In the genomic region with DNA sequence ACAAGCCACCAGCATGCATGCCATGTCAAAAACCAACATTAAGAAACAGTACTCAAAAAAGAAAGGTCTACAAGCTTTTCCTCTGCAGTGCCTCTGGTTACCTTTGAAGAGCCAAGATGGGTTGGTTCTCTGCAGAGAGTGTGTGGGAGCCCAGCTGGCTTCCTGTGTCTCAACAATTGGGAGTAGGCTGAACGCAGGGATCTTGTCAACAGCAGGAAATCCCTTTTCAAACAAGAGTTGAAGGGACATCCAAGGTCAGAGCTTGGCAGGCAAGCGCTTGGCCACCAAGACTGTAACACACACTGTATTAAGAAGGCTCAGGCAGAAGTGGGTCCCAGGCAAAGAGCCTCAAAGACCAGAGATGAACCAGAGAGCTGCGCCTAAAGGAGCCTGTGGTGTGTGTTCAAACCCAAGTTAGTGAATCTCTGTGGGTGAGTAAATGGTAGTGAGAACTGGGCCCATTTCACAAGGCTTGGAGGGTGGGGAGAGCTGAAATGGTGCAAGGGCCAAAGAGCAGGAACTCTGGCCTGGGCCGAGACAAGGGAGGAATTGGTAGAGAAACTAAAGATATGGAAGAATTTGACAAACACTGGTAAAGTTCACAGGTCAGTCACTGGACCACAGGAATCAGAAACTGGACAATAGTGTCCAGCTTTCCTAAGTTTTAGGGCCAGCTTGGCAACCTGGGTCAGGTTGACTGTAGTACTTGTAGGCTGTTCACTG, we compare ENCODE assay signal across 10 mouse cellular contexts.
DNase-seq lines count a peak whose midpoint lies in the region; ATAC-seq lines count a peak whose summit lies in the region.
"Had no signal": no experiment of that assay in that cellular context is flagged by ENCODE, and none has a peak within 500 bp of the region (broad histone marks: within the 10 kb centered on the region; RNA-seq: fewer than 3 reads in every experiment).

No protein-coding gene starts in this region.

- 39% methylated on average over 4 of the region's 4 CpGs for WGBS in lung, embryonic 15.5 days
- 80% methylated on average over 4 of the region's 4 CpGs for WGBS in forebrain, embryonic 13.5 days
- 78% methylated on average over 4 of the region's 4 CpGs for WGBS in midbrain, embryonic 10.5 days

- peaks cover 10% of the 10 kb centered on the region for H3K4me1 ChIP-seq in lung, embryonic 15.5 days
- H3K4me1 ChIP-seq in forebrain, embryonic 13.5 days: no peaks in the 10 kb centered on the region
- H3K4me1 ChIP-seq in midbrain, embryonic 10.5 days: peaks cover 12% of the 10 kb centered on the region; the same call in 1 of the 2 replicates

- ATAC-seq in lung, embryonic 15.5 days (ENCODE audit: borderline replicate concordance, extremely low read depth, low FRiP score, low TSS enrichment): peak; percentile 77; the same call in 1 of the 2 replicates
- no peak for ATAC-seq in forebrain, embryonic 13.5 days

- DNase-seq in urinary bladder, postnatal 14 days (ENCODE audit: low spot score): peak; percentile 27
- DNase-seq in urinary bladder, postnatal 25 days (ENCODE audit: low spot score): no peak
- peak; percentile 34 to 43 for DNase-seq in heart, postnatal 36 days
- DNase-seq in Muller cell, postnatal 12 days (ENCODE audit: inconsistent ontology term): no peak
- no peak for DNase-seq in frontal cortex, postnatal 25 days (ENCODE audit: low spot score in 2 of 2)
- DNase-seq in midbrain, embryonic 10.5 days (ENCODE audit: low spot score): no peak
- DNase-seq: right cerebral cortex, adult 18-20 months had no signal

- H3K4me2 ChIP-seq in lung, embryonic 15.5 days: peak overlapping the region; percentile 30; the same call in 1 of the 2 replicates
- H3K4me2 ChIP-seq in forebrain, embryonic 13.5 days: no peak overlapping the region
- H3K4me2 ChIP-seq: limb, embryonic 12.5 days had no signal

- H3K9ac ChIP-seq in lung, embryonic 15.5 days: no peak overlapping the region
- no peak overlapping the region for H3K9ac ChIP-seq in forebrain, embryonic 13.5 days
- H3K9ac ChIP-seq: limb, embryonic 12.5 days had no signal

- no peak overlapping the region for H3K4me3 ChIP-seq in lung, embryonic 15.5 days
- no peak overlapping the region for H3K4me3 ChIP-seq in forebrain, embryonic 13.5 days
- no peak overlapping the region for H3K4me3 ChIP-seq in midbrain, embryonic 10.5 days
- H3K4me3 ChIP-seq: limb, embryonic 12.5 days had no signal

- no peaks in the 10 kb centered on the region for H3K36me3 ChIP-seq in lung, embryonic 15.5 days
- no peaks in the 10 kb centered on the region for H3K36me3 ChIP-seq in forebrain, embryonic 13.5 days (ENCODE audit: poor library complexity, severe bottlenecking)
- H3K36me3 ChIP-seq in midbrain, embryonic 10.5 days: no peaks in the 10 kb centered on the region
- H3K36me3 ChIP-seq: limb, embryonic 12.5 days had no signal

- intact Hi-C loops in heart, postnatal 36 days (cut with DNase I): loop anchor here (5.0 kb wide), 1 partner anchor 49 kb away; no protein-coding TSS in a partner anchor

- peak overlapping the region; percentile 83 for H3K27ac ChIP-seq in lung, embryonic 15.5 days
- no peak overlapping the region for H3K27ac ChIP-seq in forebrain, embryonic 13.5 days
- H3K27ac ChIP-seq in midbrain, embryonic 10.5 days (replicated peaks): no peak overlapping the region
- H3K27ac ChIP-seq: limb, embryonic 12.5 days had no signal

- H3K27me3 ChIP-seq in lung, embryonic 15.5 days: no peaks in the 10 kb centered on the region
- no peaks in the 10 kb centered on the region for H3K27me3 ChIP-seq in forebrain, embryonic 13.5 days
- H3K27me3 ChIP-seq in midbrain, embryonic 10.5 days (ENCODE audit: low read depth, poor library complexity, severe bottlenecking): no peaks in the 10 kb centered on the region
- H3K27me3 ChIP-seq: limb, embryonic 12.5 days had no signal

- H3K9me3 ChIP-seq in lung, embryonic 15.5 days: no peaks in the 10 kb centered on the region
- H3K9me3 ChIP-seq in forebrain, embryonic 13.5 days (replicated peaks): no peaks in the 10 kb centered on the region
- no peaks in the 10 kb centered on the region for H3K9me3 ChIP-seq in midbrain, embryonic 10.5 days (replicated peaks)
- H3K9me3 ChIP-seq: limb, embryonic 12.5 days had no signal

Comparison
In these comparisons a context has a peak if more than half of its experiments do, and no peak if none do; other contexts are left out.
1. DNase-seq: peak in urinary bladder, postnatal 14 days (single experiment) and heart, postnatal 36 days (2 of 2); none in urinary bladder, postnatal 25 days (single experiment), Muller cell, postnatal 12 days (single experiment), frontal cortex, postnatal 25 days (0 of 2) and midbrain, embryonic 10.5 days (single experiment).